Mouse (Mus musculus) embryonic facial prominence, embryonic 12.5 days (tissue): ENCODE measurements at regions not wholly inside any gene's neighbourhood (a gene's known extent, or its start where the extent isn't known, plus 50 kb on each side); places are given as distances from the start of the nearest gene placed in this dataset.

ENCODE experiments used
- ATAC-seq: fragments of 200-750 bp; cut with Nextera tagmentation; 2 replicates; pipeline ENCODE4 v1.8.0; 2017; ENCODE audit not compliant: insufficient number of reproducible peaks, insufficient read depth, low FRiP score, low TSS enrichment
- H3K27ac ChIP-seq: fragments of 300-500 bp; sonication (generic); 2 replicates; pipeline ENCODE4 v1.5.1; 2016; ENCODE audit warnings: mild to moderate bottlenecking
- H3K27me3 ChIP-seq: fragments of 300-500 bp; sonication (generic); 2 replicates; pipeline ENCODE4 v1.6.1; 2016; ENCODE audit warnings: mild to moderate bottlenecking, moderate library complexity
- H3K36me3 ChIP-seq: fragments of 300-500 bp; sonication (generic); 2 replicates; pipeline ENCODE4 v1.6.1; 2016; ENCODE audit warnings: mild to moderate bottlenecking
- H3K4me1 ChIP-seq: fragments of 300-500 bp; sonication (generic); 2 replicates; pipeline ENCODE4 v1.6.1; 2016
- H3K4me2 ChIP-seq: fragments of 300-500 bp; sonication (generic); replicated peaks from 2 replicates; pipeline ENCODE4 v1.6.1; 2016; ENCODE audit warnings: mild to moderate bottlenecking, moderate library complexity
- H3K4me3 ChIP-seq: fragments of 300-500 bp; sonication (generic); 2 replicates; pipeline ENCODE4 v1.5.1; 2016; ENCODE audit warnings: mild to moderate bottlenecking
- H3K9ac ChIP-seq: fragments of 300-500 bp; sonication (generic); 2 replicates; pipeline ENCODE4 v1.6.1; 2016; ENCODE audit warnings: mild to moderate bottlenecking, moderate library complexity
- H3K9me3 ChIP-seq: fragments of 300-500 bp; sonication (generic); 2 replicates; pipeline ENCODE4 v1.6.1; 2016; ENCODE audit warnings: mild to moderate bottlenecking, moderate library complexity
- WGBS: fragments of 180-500 bp; shearing (Covaris S2); methylation state at CpG from one replicate; pipeline ENCODE4 v1.1.7; 2016; 5-methylcytosine and 5-hydroxymethylcytosine counted together

- ATAC-seq, result no peak
- H3K36me3 ChIP-seq, result no peaks in the 10 kb centered on the region
- WGBS, result 55% methylated on average over 5 of the region's 5 CpGs
Measured at GRCm38 (mm10) chr1:89257945-89258344, 187.7 kb downstream of the Sh3bp4 start.

GRCm38 (mm10) chr1:89265771-89266170 lies 188.8 kb upstream of the Agap1 start:
- ATAC-seq, result no peak
- Histone ChIP-seq H3K4me2 (no peak overlapping the region), H3K9me3 (no peaks in the 10 kb centered on the region), H3K27me3 (no peaks in the 10 kb centered on the region), H3K4me1 (no peaks in the 10 kb centered on the region), H3K36me3 (no peaks in the 10 kb centered on the region), H3K4me3 (no peak overlapping the region), H3K27ac (no peak overlapping the region), H3K9ac (no peak overlapping the region)
- 77% methylated on average over 4 of the region's 4 CpGs for WGBS

More at GRCm38 (mm10) chr1:89257945-89258344, 187.7 kb downstream of the Sh3bp4 start:
- H3K27me3 ChIP-seq, result no peaks in the 10 kb centered on the region
- no peaks in the 10 kb centered on the region for H3K9me3 ChIP-seq
- H3K9ac ChIP-seq, result no peak overlapping the region
- no peak overlapping the region for H3K27ac ChIP-seq
- H3K4me2 ChIP-seq, result no peak overlapping the region
- H3K4me3 ChIP-seq, result no peak overlapping the region
- no peaks in the 10 kb centered on the region for H3K4me1 ChIP-seq

- Histone ChIP-seq H3K4me1 (no peaks in the 10 kb centered on the region), H3K27me3 (no peaks in the 10 kb centered on the region), H3K4me3 (no peak overlapping the region), H3K4me2 (no peak overlapping the region), H3K27ac (no peak overlapping the region), H3K9ac (no peak overlapping the region), H3K36me3 (no peaks in the 10 kb centered on the region), H3K9me3 (no peaks in the 10 kb centered on the region)
- WGBS, result 66% methylated on average over 2 of the region's 2 CpGs
- no peak for ATAC-seq
Measured at GRCm38 (mm10) chr1:89268806-89269205, 185.8 kb upstream of the Agap1 start.

DNA sequence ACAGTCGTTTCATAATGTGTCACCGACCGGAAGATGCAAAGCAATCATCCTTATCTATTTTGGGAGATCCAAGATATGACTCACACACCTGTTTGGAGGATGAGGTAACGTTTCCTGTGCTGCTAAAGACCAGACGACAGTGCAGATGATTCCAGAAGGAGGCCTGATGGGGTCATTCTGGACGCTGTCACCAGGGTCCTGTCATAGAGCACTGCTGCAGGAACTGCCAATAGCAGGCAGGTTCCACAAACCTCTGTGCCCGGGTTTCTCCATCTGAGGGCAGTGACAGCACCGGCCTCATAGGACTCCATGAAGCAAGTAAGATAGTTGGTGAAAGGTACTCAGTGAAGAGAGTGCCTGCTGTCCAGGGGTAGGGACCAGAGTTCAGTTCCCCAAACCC lies 182.9 kb upstream of the Agap1 start:
- Histone ChIP-seq H3K27me3 (no peaks in the 10 kb centered on the region), H3K4me1 (no peaks in the 10 kb centered on the region), H3K36me3 (no peaks in the 10 kb centered on the region), H3K9ac (no peak overlapping the region), H3K4me3 (no peak overlapping the region), H3K4me2 (no peak overlapping the region), H3K9me3 (no peaks in the 10 kb centered on the region), H3K27ac (no peak overlapping the region)
- 79% methylated on average over 8 of the region's 8 CpGs for WGBS
- no peak for ATAC-seq

- no peak overlapping the region for H3K27ac ChIP-seq
- WGBS, result 86% methylated on average over 10 of the region's 10 CpGs
- no peak for ATAC-seq
Measured at GRCm38 (mm10) chr1:89273021-89273420, 181.6 kb upstream of the Agap1 start.

GRCm38 (mm10) chr1:89273786-89274362 lies 180.7 kb upstream of the Agap1 start:
- no peaks in the 10 kb centered on the region for H3K36me3 ChIP-seq
- H3K27me3 ChIP-seq, result no peaks in the 10 kb centered on the region
- H3K27ac ChIP-seq, result no peak overlapping the region
- WGBS, result 91% methylated on average over 10 of the region's 10 CpGs
- H3K4me2 ChIP-seq, result no peak overlapping the region
- H3K9ac ChIP-seq, result no peak overlapping the region
- no peaks in the 10 kb centered on the region for H3K9me3 ChIP-seq
- ATAC-seq, result no peak
- H3K4me1 ChIP-seq, result no peaks in the 10 kb centered on the region
- no peak overlapping the region for H3K4me3 ChIP-seq

More at GRCm38 (mm10) chr1:89273021-89273420, 181.6 kb upstream of the Agap1 start:
- Histone ChIP-seq H3K9ac (no peak overlapping the region), H3K27me3 (no peaks in the 10 kb centered on the region), H3K4me3 (no peak overlapping the region), H3K9me3 (no peaks in the 10 kb centered on the region), H3K36me3 (no peaks in the 10 kb centered on the region), H3K4me1 (no peaks in the 10 kb centered on the region), H3K4me2 (no peak overlapping the region)

DNA sequence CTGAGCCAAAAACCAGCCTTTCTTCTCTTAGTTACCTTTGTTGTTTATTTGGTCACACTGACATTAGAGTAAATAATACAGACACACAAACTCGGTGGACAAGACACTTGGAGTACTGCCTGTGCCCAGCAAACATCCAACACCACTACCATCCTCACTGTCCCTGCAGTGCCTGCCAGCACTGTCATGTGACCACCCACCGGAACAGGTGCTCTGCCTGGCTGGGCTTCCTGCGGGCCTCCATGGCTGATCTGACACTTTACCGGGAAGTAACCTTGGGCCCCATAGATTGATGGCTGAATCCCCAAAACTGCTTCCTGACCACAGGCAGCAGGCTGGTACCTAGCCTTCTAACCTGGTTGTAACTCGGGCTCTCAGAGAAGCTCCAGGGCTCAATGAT lies 175.2 kb upstream of the Agap1 start:
- no peaks in the 10 kb centered on the region for H3K27me3 ChIP-seq
- H3K4me3 ChIP-seq, result no peak overlapping the region
- H3K9me3 ChIP-seq, result no peaks in the 10 kb centered on the region
- no peaks in the 10 kb centered on the region for H3K4me1 ChIP-seq
- no peak overlapping the region for H3K4me2 ChIP-seq
- no peaks in the 10 kb centered on the region for H3K36me3 ChIP-seq
- WGBS, result 88% methylated on average over 5 of the region's 5 CpGs
- H3K27ac ChIP-seq, result no peak overlapping the region
- no peak overlapping the region for H3K9ac ChIP-seq
- ATAC-seq, result no peak

- H3K4me1 ChIP-seq, result no peaks in the 10 kb centered on the region
- H3K27me3 ChIP-seq, result no peaks in the 10 kb centered on the region
- H3K4me2 ChIP-seq, result no peak overlapping the region
- no peak overlapping the region for H3K4me3 ChIP-seq
- H3K36me3 ChIP-seq, result no peaks in the 10 kb centered on the region
- ATAC-seq, result no peak
- no peak overlapping the region for H3K27ac ChIP-seq
- H3K9ac ChIP-seq, result no peak overlapping the region
- H3K9me3 ChIP-seq, result no peaks in the 10 kb centered on the region
- WGBS, result 69% methylated on average over 1 of the region's 1 CpGs
Measured at GRCm38 (mm10) chr1:89281107-89281655, 173.4 kb upstream of the Agap1 start.

GRCm38 (mm10) chr1:89285041-89285440 lies 169.6 kb upstream of the Agap1 start:
- no peak overlapping the region for H3K4me3 ChIP-seq
- no peaks in the 10 kb centered on the region for H3K4me1 ChIP-seq
- H3K9ac ChIP-seq, result no peak overlapping the region
- H3K36me3 ChIP-seq, result no peaks in the 10 kb centered on the region
- no peaks in the 10 kb centered on the region for H3K27me3 ChIP-seq
- no peak for ATAC-seq
- no peaks in the 10 kb centered on the region for H3K9me3 ChIP-seq
- 76% methylated on average over 4 of the region's 4 CpGs for WGBS
- no peak overlapping the region for H3K4me2 ChIP-seq
- no peak overlapping the region for H3K27ac ChIP-seq

DNA sequence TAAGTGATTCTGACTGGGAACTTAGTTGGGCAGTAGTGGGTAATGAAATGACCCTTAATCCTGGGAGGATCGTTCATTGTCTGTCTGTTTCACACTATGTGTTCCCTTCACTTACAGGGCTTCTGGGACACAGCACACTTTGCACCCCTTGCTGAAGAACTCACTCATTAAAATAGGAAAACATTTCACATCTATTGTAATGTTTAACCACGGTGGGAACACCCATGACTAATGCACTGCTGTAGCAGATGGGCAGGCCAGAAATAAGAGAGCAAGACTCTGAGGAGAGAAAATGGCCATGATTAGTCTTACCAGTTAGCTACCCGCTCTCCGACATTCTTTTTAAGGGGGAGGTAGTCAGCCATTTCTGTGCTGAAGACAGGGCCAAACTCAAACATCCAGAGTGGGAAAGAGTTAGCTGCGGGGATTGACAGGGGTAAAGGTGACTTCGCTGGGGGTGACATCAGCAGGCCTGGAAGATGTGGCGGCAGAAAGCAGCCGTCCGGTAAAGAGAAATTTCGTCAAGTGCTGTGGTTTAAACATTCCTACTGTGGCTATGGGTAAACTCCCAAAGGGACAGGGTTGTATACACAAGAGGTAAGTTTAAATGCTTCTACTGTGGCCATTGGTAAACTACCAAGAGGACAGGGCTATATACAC lies 167.3 kb upstream of the Agap1 start:
- H3K4me3 ChIP-seq, result no peak overlapping the region
- H3K4me2 ChIP-seq, result no peak overlapping the region
- no peaks in the 10 kb centered on the region for H3K4me1 ChIP-seq
- no peaks in the 10 kb centered on the region for H3K36me3 ChIP-seq
- ATAC-seq, result no peak
- H3K9ac ChIP-seq, result no peak overlapping the region
- no peaks in the 10 kb centered on the region for H3K27me3 ChIP-seq
- no peak overlapping the region for H3K27ac ChIP-seq
- 77% methylated on average over 10 of the region's 10 CpGs for WGBS
- no peaks in the 10 kb centered on the region for H3K9me3 ChIP-seq

DNA sequence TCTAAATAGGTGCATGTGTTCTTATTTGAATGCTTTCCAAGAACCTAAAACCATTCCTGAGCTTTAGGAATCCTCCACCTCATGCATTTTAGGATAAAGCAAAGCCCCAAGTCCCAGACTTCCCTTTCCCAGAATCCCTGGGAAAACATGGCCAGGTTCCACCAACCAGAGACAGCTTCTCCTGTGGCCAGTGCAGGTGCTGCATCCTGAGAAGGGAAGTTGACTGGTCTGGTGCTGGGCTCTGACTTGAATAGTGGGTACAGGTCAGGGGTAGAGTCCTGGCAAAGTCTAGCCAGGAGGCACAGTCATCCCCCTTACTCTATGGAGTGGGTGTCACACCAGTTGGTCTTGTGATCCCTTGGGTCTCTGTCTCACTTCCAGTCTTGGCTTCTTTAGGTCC lies 166.6 kb upstream of the Agap1 start:
- no peaks in the 10 kb centered on the region for H3K36me3 ChIP-seq

DNA sequence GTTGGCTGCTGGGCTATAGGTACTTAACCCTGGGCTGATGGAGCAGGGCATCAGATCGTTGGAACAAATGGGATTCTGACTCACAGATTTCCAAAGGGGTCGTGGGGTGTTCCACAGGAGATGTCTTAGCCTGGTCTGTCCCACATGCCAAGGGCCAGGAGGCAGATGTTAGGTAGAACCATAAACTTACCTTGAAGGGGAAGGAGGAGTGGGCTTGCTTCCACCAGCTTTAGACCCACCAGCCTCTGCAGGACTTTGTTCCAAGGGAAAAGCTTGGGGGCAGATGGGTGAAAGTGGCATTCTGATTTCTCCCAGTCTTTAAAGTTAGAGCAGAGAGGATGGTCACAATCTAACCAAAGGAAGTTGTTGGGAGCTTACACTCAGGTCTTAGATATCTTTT lies 165.7 kb upstream of the Agap1 start:
- H3K27ac ChIP-seq, result no peak overlapping the region
- no peak overlapping the region for H3K4me3 ChIP-seq
- no peaks in the 10 kb centered on the region for H3K27me3 ChIP-seq
- no peak for ATAC-seq
- no peaks in the 10 kb centered on the region for H3K36me3 ChIP-seq
- no peaks in the 10 kb centered on the region for H3K9me3 ChIP-seq
- H3K4me2 ChIP-seq, result no peak overlapping the region
- H3K9ac ChIP-seq, result no peak overlapping the region
- H3K4me1 ChIP-seq, result no peaks in the 10 kb centered on the region
- 83% methylated on average over 2 of the region's 2 CpGs for WGBS

More for the DNA sequence above, 166.6 kb upstream of the Agap1 start:
- H3K4me1 ChIP-seq, result no peaks in the 10 kb centered on the region
- H3K4me3 ChIP-seq, result no peak overlapping the region
- H3K9ac ChIP-seq, result no peak overlapping the region
- no peak for ATAC-seq
- no peak overlapping the region for H3K4me2 ChIP-seq
- H3K9me3 ChIP-seq, result no peaks in the 10 kb centered on the region
- H3K27ac ChIP-seq, result no peak overlapping the region
- no peaks in the 10 kb centered on the region for H3K27me3 ChIP-seq
